Mouse (Mus musculus) midbrain, embryonic 16.5 days (tissue): ENCODE data around the gene Smc4. TPM values are rescaled to one million over a fixed set of nuclear protein-coding genes. Genes with fewer than 3 reads are reported as not detected.

Source experiments
- ATAC-seq: fragments of 200-750 bp; cut with Nextera tagmentation; 2 replicates; pipeline ENCODE4 v1.8.0; 2017; ENCODE audit warnings: moderate TSS enrichment
- H3K27ac ChIP-seq: fragments of 300-500 bp; sonication (generic); 2 replicates; pipeline ENCODE4 v1.5.1; 2014; ENCODE audit warnings: mild to moderate bottlenecking, low read length, mixed read lengths
- H3K27me3 ChIP-seq: fragments of 300-500 bp; sonication (generic); 2 replicates; pipeline ENCODE4 v1.6.1; 2014; ENCODE audit warnings: low read depth, low read length, mixed read lengths; ENCODE audit not compliant: control insufficient read depth, insufficient read depth
- H3K36me3 ChIP-seq: fragments of 300-500 bp; sonication (generic); 2 replicates; pipeline ENCODE4 v1.6.1; 2014; ENCODE audit warnings: mild to moderate bottlenecking, low read length, moderate library complexity, mixed read lengths; ENCODE audit not compliant: control insufficient read depth, insufficient read depth
- H3K4me1 ChIP-seq: fragments of 300-500 bp; sonication (generic); 2 replicates; pipeline ENCODE4 v1.6.1; 2014; ENCODE audit warnings: mild to moderate bottlenecking, low read length, mixed read lengths; ENCODE audit not compliant: control insufficient read depth, insufficient read depth
- H3K4me2 ChIP-seq: fragments of 300-500 bp; sonication (generic); 2 replicates; pipeline ENCODE4 v1.6.1; 2014; ENCODE audit warnings: mild to moderate bottlenecking, low read length, mixed read lengths
- H3K4me3 ChIP-seq: fragments of 300-500 bp; sonication (generic); 2 replicates; pipeline ENCODE4 v1.5.1; 2014; ENCODE audit warnings: low read depth, mild to moderate bottlenecking, low read length, moderate library complexity, mixed read lengths
- H3K9ac ChIP-seq: fragments of 300-500 bp; sonication (generic); 2 replicates; pipeline ENCODE4 v1.6.1; 2014; ENCODE audit warnings: low read depth, low read length, mixed read lengths
- H3K9me3 ChIP-seq: fragments of 300-500 bp; sonication (generic); replicated peaks from 2 replicates; pipeline ENCODE4 v1.6.1; 2014; ENCODE audit warnings: mild to moderate bottlenecking, low read length, mixed read lengths; ENCODE audit not compliant: control insufficient read depth, poor library complexity, severe bottlenecking
- WGBS: fragments of 180-500 bp; shearing (Covaris S2); extraction: QIAGEN DNeasy Blood & Tissue Kit; methylation state at CpG from one replicate; pipeline ENCODE4 v1.1.7; 2014; 5-methylcytosine and 5-hydroxymethylcytosine counted together
- microRNA counts: library from miRNA; unstranded; fragments of <30 nt; microRNA quantifications from one replicate; lab custom pipeline; 2016
- microRNA-seq: library from miRNA; unstranded; fragments of <30 nt; microRNA quantifications from one replicate; pipeline ENCODE4, GENCODE M21; 2017
- polyA plus RNA-seq: library from polyadenylated mRNA; unstranded; fragments of >200 nt; fragmentation: Nextera tagmentation; extraction: Ambion mirVana; gene quantifications from 2 replicates; pipeline ENCODE4 v1.2.1, GENCODE M21; 2015

Smc4 gene
- polyA plus RNA-seq, 1 experiment from 2014 or later = 23.4 TPM

DNA sequence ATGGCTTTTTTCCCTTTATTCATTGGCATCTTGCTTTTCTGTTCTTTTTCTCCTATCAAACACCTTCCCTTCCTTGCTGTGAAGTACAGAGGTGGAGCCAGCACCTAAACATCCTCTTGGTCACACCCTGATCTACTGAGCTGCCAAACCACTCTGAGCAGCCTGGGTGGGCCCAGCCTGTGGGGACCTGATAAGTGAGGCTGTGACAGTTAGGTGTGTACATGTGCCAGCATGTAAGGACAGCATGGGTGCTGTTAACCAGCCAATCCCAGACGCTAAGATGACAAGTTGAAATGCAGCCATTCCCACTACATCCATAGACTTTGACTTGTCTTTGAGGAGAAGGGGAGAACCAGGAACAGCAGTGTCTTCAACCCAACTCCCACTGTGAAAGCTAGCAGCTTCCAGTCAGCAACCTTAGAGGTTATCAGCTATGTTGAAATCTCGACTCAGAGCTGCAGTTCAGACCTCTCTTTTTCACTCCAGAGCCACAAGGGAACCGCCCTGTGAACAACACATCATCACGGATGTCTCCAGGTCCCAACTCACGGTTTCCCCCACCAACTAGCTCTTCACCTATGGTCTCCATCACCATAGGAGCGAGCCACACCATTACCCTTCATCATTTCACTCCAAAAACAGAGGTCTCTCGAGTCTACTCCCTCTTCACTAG lies 50.4 kb downstream of the Smc4 start:
- Histone ChIP-seq H3K27me3 (no peaks in the 10 kb centered on the region), H3K9me3 (no peaks in the 10 kb centered on the region), H3K27ac (no peak overlapping the region), H3K4me3 (no peak overlapping the region), H3K4me1 (no peaks in the 10 kb centered on the region), H3K36me3 (no peaks in the 10 kb centered on the region), H3K4me2 (no peak overlapping the region), H3K9ac (no peak overlapping the region)
- no peak for ATAC-seq
- WGBS = 85% methylated on average over 7 of the region's 7 CpGs

- Histone ChIP-seq H3K36me3 (no peaks in the 10 kb centered on the region), H3K4me2 (no peak overlapping the region), H3K4me1 (no peaks in the 10 kb centered on the region), H3K27me3 (no peaks in the 10 kb centered on the region), H3K9ac (no peak overlapping the region), H3K4me3 (no peak overlapping the region), H3K9me3 (no peaks in the 10 kb centered on the region), H3K27ac (no peak overlapping the region)
- 86% methylated on average over 3 of the region's 3 CpGs for WGBS
- no peak for ATAC-seq
Observed at GRCm38 (mm10) chr3:69055871-69056270, 51.3 kb downstream of the Smc4 start.

GRCm38 (mm10) chr3:69060672-69061071 lies 56.1 kb downstream of the Smc4 start:
- Histone ChIP-seq H3K36me3 (no peaks in the 10 kb centered on the region), H3K27ac (no peak overlapping the region), H3K9ac (no peak overlapping the region), H3K4me1 (no peaks in the 10 kb centered on the region), H3K4me3 (no peak overlapping the region), H3K9me3 (no peaks in the 10 kb centered on the region), H3K4me2 (no peak overlapping the region), H3K27me3 (no peaks in the 10 kb centered on the region)
- 96% methylated on average over 4 of the region's 4 CpGs for WGBS
- 0 out of 2 replicates have a peak, but pooled peaks have one; percentile 14 for ATAC-seq

DNA sequence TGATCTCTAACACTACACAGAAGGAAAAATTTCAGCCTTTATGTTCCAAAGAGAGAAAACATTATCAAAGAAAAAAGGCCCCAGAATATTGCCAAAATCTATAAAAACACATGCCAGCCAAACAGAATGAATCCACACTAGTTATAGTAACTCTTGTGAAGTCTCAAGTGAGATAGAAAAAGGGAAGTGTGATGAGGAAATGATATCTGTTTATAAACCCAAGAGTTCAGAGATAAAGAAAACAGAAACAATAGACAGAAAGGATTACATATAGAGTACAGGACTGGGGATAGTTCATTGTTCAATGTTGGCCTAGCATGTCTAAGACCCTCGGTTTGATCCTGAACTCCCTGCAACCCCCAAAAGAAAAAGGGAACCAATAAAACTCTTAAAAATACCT lies 58.2 kb downstream of the Smc4 start:
- no peaks in the 10 kb centered on the region for H3K27me3 ChIP-seq
- ATAC-seq = no peak
- H3K4me2 ChIP-seq = no peak overlapping the region
- no peaks in the 10 kb centered on the region for H3K36me3 ChIP-seq
- H3K9ac ChIP-seq = no peak overlapping the region
- no peak overlapping the region for H3K4me3 ChIP-seq
- 95% methylated on average over 1 of the region's 1 CpGs for WGBS
- no peaks in the 10 kb centered on the region for H3K4me1 ChIP-seq
- no peaks in the 10 kb centered on the region for H3K9me3 ChIP-seq
- no peak overlapping the region for H3K27ac ChIP-seq

- no peaks in the 10 kb centered on the region for H3K27me3 ChIP-seq
- no peak overlapping the region for H3K4me3 ChIP-seq
- no peaks in the 10 kb centered on the region for H3K36me3 ChIP-seq
- H3K9ac ChIP-seq = no peak overlapping the region
- WGBS = 46% methylated on average over 1 of the region's 1 CpGs
- H3K4me2 ChIP-seq = no peak overlapping the region
- ATAC-seq = no peak
- H3K9me3 ChIP-seq = no peaks in the 10 kb centered on the region
- H3K27ac ChIP-seq = no peak overlapping the region
- H3K4me1 ChIP-seq = no peaks in the 10 kb centered on the region
Observed at GRCm38 (mm10) chr3:69064005-69064404, 59.5 kb downstream of the Smc4 start.

MicroRNAs encoded within 50 kb of the gene (microRNA counts, 519-probe panel; counts per million panel counts)
- 3,546 counts per million, percentile 95 among the panel's probes with 10 or more counts for microRNA mmu-miR-15b (lab: Ali Mortazavi, UCI)

Small RNA genes lying within 50 kb of the gene (microRNA-seq; reads per million reads assigned to microRNA genes)
- 1,002 reads per million, percentile 80 among the genes with 10 or more reads in this experiment for gene Mir15b
- gene Mir16-2 = 245 reads per million, percentile 64 among the genes with 10 or more reads in this experiment

Other genes starting within 250 kb of the Smc4 start
- gene 1110032F04Rik, start 135.2 kb upstream of the Smc4 start, polyA plus RNA-seq = 3.4 and 3.8 TPM in 2 replicates
- gene Ift80, start 168 bp upstream of the Smc4 start, polyA plus RNA-seq = 7.2 and 8.6 TPM in 2 replicates
- gene Trim59, start 40.0 kb downstream of the Smc4 start, polyA plus RNA-seq = 31.9 and 39.5 TPM in 2 replicates
- gene Kpna4, start 122.4 kb downstream of the Smc4 start, polyA plus RNA-seq = 30.3 and 30.5 TPM in 2 replicates
- not detected in 2 replicates for gene Arl14, start 217.7 kb downstream of the Smc4 start, polyA plus RNA-seq